Mouse (Mus musculus): ENCODE results near the gene Lyrm7.

Lyrm7 gene

DNA sequence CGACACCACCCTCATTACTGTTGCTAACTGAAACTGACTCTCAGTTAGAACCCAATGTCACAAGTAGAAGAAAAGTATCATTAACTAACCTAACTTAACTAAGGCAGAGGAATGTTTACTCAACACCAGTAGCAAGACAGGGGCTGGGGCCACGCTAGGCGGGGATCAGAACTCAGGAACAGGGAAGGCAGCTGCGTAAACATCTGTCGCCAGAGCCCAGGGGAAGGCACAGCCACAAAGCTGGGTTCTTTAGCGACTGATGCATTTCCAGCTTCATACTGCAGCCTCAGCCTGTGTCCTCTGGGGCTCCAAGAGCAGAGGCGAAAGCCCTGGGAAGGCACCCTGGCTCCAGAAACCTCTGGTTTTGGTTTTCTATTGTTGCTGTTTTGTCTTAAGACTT is 31.4 kb upstream of the Lyrm7 start:
- no peaks in the 10 kb centered on the region for H3K27me3 ChIP-seq (ENCODE audit: control insufficient read depth, insufficient read depth, low read length, poor library complexity, severe bottlenecking)
- DNase-seq (ENCODE audit: low read depth, low spot score) = no peak
- no peaks in the 10 kb centered on the region for H3K36me3 ChIP-seq (ENCODE audit: control insufficient read depth, insufficient read depth, low read length, poor library complexity, severe bottlenecking)

DNA sequence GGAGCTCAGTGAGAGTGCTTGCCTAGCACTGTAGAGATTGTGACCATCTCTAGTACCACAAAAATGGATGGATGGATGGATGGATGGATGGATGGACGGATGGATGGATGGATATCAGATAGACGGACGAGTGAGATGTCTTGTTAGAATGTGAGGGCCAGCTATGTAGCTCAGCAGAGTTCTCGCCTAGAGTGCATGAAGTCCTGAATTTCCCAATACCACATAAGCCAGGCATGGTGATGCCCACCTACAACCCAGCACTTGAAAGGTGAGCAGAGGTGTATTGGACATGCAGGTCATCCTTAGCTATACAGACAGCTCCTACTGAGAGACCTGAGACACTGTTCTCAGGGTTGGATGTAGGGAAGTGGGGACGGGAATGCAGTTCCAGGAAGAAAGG is 30.6 kb upstream of the Lyrm7 start:
- no peaks in the 10 kb centered on the region for H3K36me3 ChIP-seq (ENCODE audit: control insufficient read depth, insufficient read depth, low read length, poor library complexity, severe bottlenecking)
- DNase-seq (ENCODE audit: low read depth, low spot score) = no peak
- no peaks in the 10 kb centered on the region for H3K27me3 ChIP-seq (ENCODE audit: control insufficient read depth, insufficient read depth, low read length, poor library complexity, severe bottlenecking)

DNA sequence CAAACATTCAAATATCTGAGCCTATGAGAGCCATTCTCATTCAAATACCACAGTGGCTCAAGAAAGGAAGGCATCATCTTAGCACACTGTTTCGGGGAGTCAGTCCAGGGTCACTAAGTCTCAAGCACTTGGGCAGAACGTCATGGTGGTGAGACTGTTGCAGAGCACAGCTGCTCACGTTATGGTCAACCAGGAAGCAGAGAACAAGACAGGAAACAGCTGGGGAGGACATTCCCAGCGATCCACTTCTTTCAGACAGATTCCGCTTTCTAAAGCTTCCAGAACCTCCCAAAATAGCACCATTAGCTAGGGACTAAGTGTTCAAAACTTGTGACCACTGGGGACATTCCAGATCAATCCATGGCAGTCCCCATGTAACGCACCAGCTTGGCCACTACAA is 27.2 kb upstream of the Lyrm7 start:
- DNase-seq (ENCODE audit: low read depth, low spot score) = no peak
- H3K27me3 ChIP-seq (ENCODE audit: control insufficient read depth, insufficient read depth, low read length, poor library complexity, severe bottlenecking) = no peaks in the 10 kb centered on the region
- no peaks in the 10 kb centered on the region for H3K36me3 ChIP-seq (ENCODE audit: control insufficient read depth, insufficient read depth, low read length, poor library complexity, severe bottlenecking)

DNA sequence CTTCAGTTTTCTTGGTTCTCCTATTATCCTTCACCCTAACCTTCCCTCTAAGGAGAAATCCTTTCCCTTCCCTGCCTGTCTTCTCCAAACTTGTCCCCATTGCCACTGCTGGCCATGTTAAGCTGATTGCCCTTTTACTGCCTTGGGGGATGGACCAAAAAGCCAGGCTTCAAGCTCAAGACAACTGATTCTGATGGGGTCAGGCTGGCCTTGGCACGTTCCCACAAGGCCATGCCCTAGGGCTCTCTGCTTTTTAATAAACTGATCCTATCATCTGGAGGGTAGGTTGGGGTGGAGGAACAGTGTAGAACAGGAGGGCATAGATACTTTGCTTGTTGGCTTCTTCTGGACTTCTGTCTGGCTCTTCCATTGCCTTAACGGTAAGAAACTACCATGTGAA is 24.7 kb upstream of the Lyrm7 start:
- Histone ChIP-seq H3K27me3 (ENCODE audit: control insufficient read depth, insufficient read depth, low read length, poor library complexity, severe bottlenecking) (no peaks in the 10 kb centered on the region), H3K36me3 (ENCODE audit: control insufficient read depth, insufficient read depth, low read length, poor library complexity, severe bottlenecking) (no peaks in the 10 kb centered on the region)
- DNase-seq (ENCODE audit: low read depth, low spot score) = no peak

DNA sequence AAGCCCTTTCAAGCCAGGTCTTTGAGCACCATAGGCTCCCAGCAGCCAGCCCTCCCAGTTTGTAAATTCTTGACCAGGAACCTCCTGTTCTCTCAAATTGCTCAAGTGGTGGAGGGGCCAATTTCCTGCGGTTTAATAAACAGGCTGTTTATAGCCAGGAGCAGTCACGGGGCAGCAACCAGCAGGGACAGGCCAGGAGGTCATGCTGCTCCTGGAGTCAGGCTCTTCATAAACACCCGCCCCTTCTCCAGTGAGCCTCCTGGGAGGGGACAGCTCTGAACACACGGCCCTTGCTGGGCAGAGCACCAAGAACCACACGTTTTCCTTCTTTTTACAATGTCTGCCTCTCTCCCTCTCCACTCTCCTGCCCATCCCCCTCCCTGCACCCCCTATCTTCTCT is 24.2 kb upstream of the Lyrm7 start:
- no peak for DNase-seq (ENCODE audit: low read depth, low spot score)
- no peaks in the 10 kb centered on the region for H3K36me3 ChIP-seq (ENCODE audit: control insufficient read depth, insufficient read depth, low read length, poor library complexity, severe bottlenecking)

DNA sequence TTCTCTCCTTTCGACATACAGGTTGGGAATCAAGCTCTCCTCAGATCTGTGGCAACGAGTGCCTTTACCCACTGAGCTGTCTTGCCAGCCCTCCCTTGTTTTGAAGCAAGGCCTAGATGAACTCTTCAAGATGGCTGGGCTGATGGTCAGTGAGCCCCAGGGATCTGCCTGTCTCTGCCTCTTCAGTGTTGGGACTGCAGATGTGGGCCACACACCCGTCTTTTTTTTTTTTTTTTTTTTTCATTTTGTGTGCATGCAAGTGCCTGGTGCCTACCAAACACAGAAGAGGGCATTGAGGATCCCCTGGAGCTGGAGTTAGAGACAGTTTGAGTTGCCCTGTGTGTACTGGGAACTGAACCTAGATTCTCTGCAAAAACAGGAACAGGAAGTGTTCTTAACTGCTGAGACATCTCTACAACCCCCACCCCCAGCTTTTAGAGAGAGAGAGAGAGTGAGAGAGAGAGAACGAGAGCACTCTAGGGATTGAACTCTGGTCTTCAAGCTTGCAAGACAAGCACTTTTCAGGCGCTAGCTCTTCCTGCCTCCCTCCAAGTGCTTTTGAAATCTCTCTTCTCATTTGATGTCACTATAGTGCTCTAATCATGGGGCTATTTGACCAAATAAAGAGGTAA is 23.6 kb upstream of the Lyrm7 start:
- H3K27me3 ChIP-seq (ENCODE audit: control insufficient read depth, insufficient read depth, low read length, poor library complexity, severe bottlenecking) = no peaks in the 10 kb centered on the region

More for the DNA sequence above, 24.2 kb upstream of the Lyrm7 start:
- no peaks in the 10 kb centered on the region for H3K27me3 ChIP-seq (ENCODE audit: control insufficient read depth, insufficient read depth, low read length, poor library complexity, severe bottlenecking)

DNA sequence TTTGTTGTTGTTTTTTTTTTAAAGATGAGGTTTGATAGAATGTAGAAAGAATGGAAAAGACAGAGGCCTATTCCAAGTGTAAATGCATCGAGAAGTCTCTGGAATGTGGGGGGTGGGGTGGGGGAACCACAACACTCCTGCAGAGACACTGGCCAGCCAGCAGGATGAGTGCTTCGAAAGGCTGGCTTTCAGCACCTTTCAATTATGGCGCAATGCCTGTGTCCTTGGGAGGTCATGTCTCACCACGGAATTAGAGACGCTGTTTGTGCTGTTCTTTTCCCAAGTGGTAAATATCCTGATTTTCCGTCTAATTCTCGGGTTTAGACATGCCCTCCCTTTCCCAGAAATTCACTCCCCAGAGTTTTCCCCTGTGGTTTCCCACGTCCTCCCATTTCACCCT is 22.0 kb upstream of the Lyrm7 start:
- DNase-seq (ENCODE audit: low read depth, low spot score) = no peak
- H3K27me3 ChIP-seq (ENCODE audit: control insufficient read depth, insufficient read depth, low read length, poor library complexity, severe bottlenecking) = no peaks in the 10 kb centered on the region
- no peaks in the 10 kb centered on the region for H3K36me3 ChIP-seq (ENCODE audit: control insufficient read depth, insufficient read depth, low read length, poor library complexity, severe bottlenecking)

More for the DNA sequence above, 23.6 kb upstream of the Lyrm7 start:
- DNase-seq (ENCODE audit: low read depth, low spot score) = peak; percentile 56
- H3K36me3 ChIP-seq (ENCODE audit: control insufficient read depth, insufficient read depth, low read length, poor library complexity, severe bottlenecking) = no peaks in the 10 kb centered on the region

DNA sequence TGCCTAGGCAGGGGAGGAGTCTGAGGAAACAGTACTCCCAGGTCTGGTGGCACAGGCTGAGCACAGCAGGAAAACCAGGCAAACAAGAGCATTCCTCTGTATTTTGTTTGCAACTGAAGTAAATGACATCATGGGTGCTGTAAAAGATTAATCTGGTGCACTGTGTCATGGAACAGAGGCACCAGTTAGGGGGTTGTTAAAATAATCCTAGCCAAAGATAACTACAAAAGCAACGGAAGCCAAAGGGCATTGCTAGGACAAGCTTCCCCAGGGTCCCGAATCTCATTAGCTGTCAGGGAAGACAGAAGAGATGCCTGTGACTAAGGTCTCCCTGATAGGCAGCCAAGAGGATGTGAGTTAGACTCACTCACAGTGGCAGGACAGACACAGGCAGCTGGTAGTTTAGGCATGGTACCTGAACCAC is 20.3 kb upstream of the Lyrm7 start:
- DNase-seq (ENCODE audit: low read depth, low spot score) = no peak
- no peaks in the 10 kb centered on the region for H3K27me3 ChIP-seq (ENCODE audit: control insufficient read depth, insufficient read depth, low read length, poor library complexity, severe bottlenecking)
- no peaks in the 10 kb centered on the region for H3K36me3 ChIP-seq (ENCODE audit: control insufficient read depth, insufficient read depth, low read length, poor library complexity, severe bottlenecking)

DNA sequence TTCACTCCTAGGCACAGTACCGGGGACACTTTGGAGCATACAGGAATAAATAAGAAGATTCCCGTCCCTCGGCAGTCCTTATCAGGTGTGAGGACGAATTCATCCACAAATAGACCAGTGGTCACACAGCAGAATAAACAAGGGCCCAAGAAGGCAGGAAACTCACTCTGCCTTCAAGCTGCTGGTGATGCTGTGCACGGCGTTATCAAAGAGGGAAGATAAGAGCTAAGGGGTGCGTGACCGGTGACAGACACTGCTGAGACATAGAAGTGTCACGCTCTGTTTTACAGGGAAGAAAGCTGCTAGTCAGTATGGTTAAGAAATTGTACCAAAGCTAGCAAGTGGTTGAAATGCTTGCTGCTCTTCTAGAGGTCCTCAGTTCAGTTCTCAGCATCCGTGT is 19.2 kb upstream of the Lyrm7 start:
- DNase-seq (ENCODE audit: low read depth, low spot score) = no peak
- H3K27me3 ChIP-seq (ENCODE audit: control insufficient read depth, insufficient read depth, low read length, poor library complexity, severe bottlenecking) = no peaks in the 10 kb centered on the region
- H3K36me3 ChIP-seq (ENCODE audit: control insufficient read depth, insufficient read depth, low read length, poor library complexity, severe bottlenecking) = no peaks in the 10 kb centered on the region

DNA sequence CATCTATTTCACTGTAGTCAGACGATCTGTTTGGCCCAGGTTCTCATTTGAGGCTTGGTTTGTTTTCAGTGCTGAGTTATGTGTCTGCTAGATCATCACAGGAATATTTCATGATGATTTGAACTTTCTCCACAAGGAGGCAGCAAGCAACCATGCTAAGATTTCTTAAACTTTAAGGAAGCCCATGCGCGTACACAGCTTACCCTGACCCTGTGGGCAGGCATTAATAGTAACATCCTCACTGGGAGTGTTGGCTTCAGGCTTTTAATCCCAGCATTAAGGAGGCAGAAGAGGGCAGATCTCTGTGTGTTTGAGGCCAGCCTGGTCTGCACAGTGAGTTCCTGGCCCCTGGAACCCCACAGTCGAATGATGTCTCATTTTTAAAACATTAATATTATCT is 18.7 kb upstream of the Lyrm7 start:
- Histone ChIP-seq H3K36me3 (ENCODE audit: control insufficient read depth, insufficient read depth, low read length, poor library complexity, severe bottlenecking) (no peaks in the 10 kb centered on the region), H3K27me3 (ENCODE audit: control insufficient read depth, insufficient read depth, low read length, poor library complexity, severe bottlenecking) (no peaks in the 10 kb centered on the region)
- DNase-seq (ENCODE audit: low read depth, low spot score) = peak; percentile 83

DNA sequence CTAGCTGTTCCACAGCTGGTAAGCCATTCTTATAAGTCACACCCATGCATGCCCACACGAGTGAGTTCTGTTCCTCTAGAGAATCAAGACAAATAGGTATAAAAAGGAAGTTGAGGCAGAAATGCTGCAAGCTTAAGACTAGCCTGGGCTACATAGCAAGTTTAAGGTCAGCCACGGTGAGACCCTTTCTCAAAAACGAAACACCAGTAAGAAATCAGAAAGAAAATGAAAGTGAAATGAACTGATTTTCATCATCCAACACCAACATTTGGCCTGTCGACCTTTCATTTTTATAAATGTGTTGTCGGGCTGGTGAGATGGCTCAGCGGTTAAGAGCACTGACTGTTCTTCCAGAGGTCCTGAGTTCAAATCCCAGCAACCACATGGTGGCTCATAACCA is 18.2 kb upstream of the Lyrm7 start:
- H3K36me3 ChIP-seq (ENCODE audit: control insufficient read depth, insufficient read depth, low read length, poor library complexity, severe bottlenecking) = peaks cover 2% of the 10 kb centered on the region
- H3K27me3 ChIP-seq (ENCODE audit: control insufficient read depth, insufficient read depth, low read length, poor library complexity, severe bottlenecking) = no peaks in the 10 kb centered on the region
- DNase-seq (ENCODE audit: low read depth, low spot score) = no peak

DNA sequence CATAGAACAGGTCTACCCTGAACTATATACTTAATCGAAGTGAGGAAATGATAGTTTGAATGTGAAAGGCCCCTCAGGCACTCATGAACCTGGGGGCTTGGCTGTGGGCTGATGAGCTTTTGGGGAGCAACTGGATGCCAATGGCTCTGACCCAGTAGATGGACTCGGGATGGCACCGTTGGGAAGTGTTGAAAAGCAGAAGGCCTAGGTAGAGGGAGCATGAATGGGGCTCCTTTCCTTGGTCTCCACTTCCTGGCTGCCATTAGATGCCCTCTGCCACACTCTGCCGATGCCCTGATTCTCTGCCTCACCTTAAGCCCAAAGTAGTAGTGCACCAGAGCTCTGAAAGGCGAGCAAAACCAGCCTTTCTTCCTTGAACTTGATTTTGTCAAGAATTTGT is 15.3 kb upstream of the Lyrm7 start:
- Histone ChIP-seq H3K27me3 (ENCODE audit: control insufficient read depth, insufficient read depth, low read length, poor library complexity, severe bottlenecking) (no peaks in the 10 kb centered on the region), H3K36me3 (ENCODE audit: control insufficient read depth, insufficient read depth, low read length, poor library complexity, severe bottlenecking) (peaks cover 6% of the 10 kb centered on the region)
- DNase-seq (ENCODE audit: low read depth, low spot score) = no peak

DNA sequence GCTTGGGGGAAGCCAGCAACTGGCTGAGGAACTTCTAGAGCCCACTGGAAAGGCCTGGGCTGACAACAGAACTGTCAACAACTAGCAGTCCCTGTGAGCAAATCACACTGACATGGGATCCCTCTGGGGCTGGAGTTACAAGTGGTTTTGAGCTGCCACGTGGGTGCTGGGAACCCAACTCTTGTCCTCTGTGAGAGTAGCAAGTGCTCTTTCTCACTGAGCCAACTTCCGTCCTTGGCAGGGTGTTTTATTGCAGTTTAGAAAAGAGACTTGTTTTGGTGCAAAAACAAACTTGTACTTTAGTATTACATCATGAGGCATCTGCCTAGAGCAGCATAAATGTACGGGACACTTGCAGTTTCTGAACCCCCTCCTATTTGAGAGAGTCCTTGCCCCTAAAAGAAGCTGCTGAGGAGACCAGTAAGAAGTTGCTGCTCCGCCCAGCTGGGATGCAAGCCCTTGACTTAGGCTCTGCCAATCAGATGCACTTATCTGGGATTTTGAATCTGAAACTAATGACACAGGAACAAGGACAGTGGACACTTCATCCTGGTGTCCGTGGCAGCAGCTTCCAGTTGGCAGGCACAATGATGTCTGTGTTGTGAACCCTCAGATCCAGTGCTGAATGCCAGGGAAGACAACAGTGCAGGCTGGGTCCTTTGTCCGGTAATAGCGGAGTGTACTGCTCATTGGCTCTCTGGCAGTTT is 11.3 kb upstream of the Lyrm7 start:
- no peaks in the 10 kb centered on the region for H3K27me3 ChIP-seq (ENCODE audit: control insufficient read depth, insufficient read depth, low read length, poor library complexity, severe bottlenecking)
- H3K36me3 ChIP-seq (ENCODE audit: control insufficient read depth, insufficient read depth, low read length, poor library complexity, severe bottlenecking) = peaks cover 8% of the 10 kb centered on the region
- DNase-seq (ENCODE audit: low read depth, low spot score) = no peak

DNA sequence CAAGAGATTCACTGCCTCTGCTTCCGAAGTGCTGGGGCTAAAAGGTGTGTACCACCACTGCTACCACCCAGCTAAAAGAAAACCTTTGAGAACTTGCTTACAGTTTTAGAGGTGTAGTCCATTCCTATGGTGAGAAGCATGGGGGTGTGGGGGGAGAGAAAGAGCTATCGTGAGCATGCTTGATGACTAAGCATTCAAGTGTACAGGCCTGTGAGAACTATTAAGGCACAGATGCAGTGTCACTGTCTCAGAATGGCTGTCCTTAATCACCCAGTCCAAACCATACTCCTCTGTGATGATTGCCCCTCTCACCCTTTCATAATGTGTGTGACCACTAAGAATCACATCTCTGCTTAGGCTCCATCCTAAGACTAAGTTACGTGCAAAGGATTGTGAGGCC is 8.6 kb upstream of the Lyrm7 start:
- Histone ChIP-seq H3K27me3 (ENCODE audit: control insufficient read depth, insufficient read depth, low read length, poor library complexity, severe bottlenecking) (no peaks in the 10 kb centered on the region), H3K36me3 (ENCODE audit: control insufficient read depth, insufficient read depth, low read length, poor library complexity, severe bottlenecking) (peaks cover 8% of the 10 kb centered on the region)
- DNase-seq (ENCODE audit: low read depth, low spot score) = no peak

DNA sequence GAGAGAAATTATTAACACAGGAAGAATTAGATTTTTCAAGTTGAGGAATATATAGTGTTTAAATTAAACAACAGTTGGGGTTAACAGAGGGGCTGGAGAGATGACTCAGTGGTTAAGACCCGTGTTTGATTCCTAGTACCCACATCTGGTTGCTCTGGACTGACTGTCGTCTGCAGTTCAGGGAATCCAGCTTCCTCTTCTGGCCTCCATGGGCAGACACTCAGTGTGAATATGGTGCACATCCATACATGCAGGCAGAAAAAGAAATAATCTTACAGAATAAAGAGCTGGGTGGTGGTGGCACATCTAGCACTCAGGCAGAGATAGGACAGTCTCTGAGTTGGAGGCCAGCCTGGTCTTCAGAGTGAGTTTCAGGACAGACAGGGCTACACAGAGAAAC is 7.7 kb upstream of the Lyrm7 start:
- DNase-seq (ENCODE audit: low read depth, low spot score) = no peak
- Histone ChIP-seq H3K36me3 (ENCODE audit: control insufficient read depth, insufficient read depth, low read length, poor library complexity, severe bottlenecking) (peaks cover 3% of the 10 kb centered on the region; the same call in 1 of the 2 replicates), H3K27me3 (ENCODE audit: control insufficient read depth, insufficient read depth, low read length, poor library complexity, severe bottlenecking) (no peaks in the 10 kb centered on the region)
